Mouse (Mus musculus): ENCODE data around the gene Cdcp1. TPM values are rescaled to one million over a fixed set of nuclear protein-coding genes. Genes with fewer than 3 reads are reported as not detected.

Cdcp1 gene
- polyA plus RNA-seq, 1 experiment, result not detected

DNA sequence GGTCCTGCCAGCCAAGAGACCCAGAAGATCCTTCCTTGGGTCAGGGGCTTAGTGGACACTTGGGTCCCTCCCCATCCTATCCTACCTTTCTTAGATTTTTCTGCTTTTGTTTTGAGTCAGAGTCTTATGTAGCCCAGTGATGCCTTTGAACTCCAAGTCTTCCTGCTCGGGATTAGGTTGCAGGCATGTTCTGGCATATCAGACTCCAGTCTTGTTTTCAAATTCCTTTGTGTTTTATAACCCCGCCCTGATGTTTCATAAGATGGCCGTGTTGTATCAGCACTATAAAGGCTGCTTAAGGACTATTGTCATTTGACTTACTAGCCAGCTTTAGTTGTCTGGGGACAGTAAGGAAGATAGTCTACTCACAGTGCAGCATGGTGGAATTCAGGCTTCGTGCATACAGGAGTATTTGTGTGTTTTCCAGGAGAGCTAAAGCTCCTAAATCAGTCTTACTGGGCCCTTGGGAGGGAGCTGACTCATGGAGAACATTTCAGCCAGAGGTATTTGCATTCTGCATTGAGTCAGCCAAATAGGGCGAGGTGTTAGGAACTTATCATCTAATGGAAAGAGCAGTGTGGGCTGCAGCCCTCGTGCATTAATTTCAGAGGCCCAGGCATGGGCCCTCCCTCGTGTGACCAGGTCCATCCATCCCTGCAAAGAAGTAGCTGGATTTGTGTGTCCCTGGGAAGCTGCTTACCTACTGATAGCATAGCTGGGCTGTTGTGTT is 78.7 kb downstream of the Cdcp1 start:
- Histone ChIP-seq H3K79me2 (ENCODE audit: control insufficient read depth, insufficient read depth) (no peaks in the 10 kb centered on the region), H3K27me3 (ENCODE audit: control insufficient read depth, insufficient read depth, insufficient read length) (no peaks in the 10 kb centered on the region), H3K36me3 (ENCODE audit: control insufficient read depth, insufficient read depth) (peaks cover 58% of the 10 kb centered on the region), H3K4me3 (ENCODE audit: insufficient read depth, poor library complexity, severe bottlenecking) (no peak overlapping the region), H3ac (ENCODE audit: control insufficient read depth, insufficient read length, low read depth) (no peak overlapping the region), H3K79me3 (ENCODE audit: low read depth) (no peaks in the 10 kb centered on the region)
- TF ChIP-seq CEBPB (IDR thresholded peaks at IDR 0.05; ENCODE audit: low read depth) (no peak), MYOG (IDR thresholded peaks at IDR 0.05; ENCODE audit: control insufficient read depth, extremely low read depth, insufficient read length) (no peak), MYOD1 (IDR thresholded peaks at IDR 0.05; ENCODE audit: control insufficient read depth, insufficient read length, low read depth) (no peak), USF1 (IDR thresholded peaks at IDR 0.05; ENCODE audit: low read depth) (no peak), MAX (IDR thresholded peaks at IDR 0.05) (no peak), CTCF (IDR thresholded peaks at IDR 0.05; ENCODE audit: control insufficient read depth, insufficient read depth, insufficient read length) (no peak), FOSL1 (IDR thresholded peaks at IDR 0.05; ENCODE audit: insufficient read depth, low read length, poor library complexity, severe bottlenecking) (no peak)

DNA sequence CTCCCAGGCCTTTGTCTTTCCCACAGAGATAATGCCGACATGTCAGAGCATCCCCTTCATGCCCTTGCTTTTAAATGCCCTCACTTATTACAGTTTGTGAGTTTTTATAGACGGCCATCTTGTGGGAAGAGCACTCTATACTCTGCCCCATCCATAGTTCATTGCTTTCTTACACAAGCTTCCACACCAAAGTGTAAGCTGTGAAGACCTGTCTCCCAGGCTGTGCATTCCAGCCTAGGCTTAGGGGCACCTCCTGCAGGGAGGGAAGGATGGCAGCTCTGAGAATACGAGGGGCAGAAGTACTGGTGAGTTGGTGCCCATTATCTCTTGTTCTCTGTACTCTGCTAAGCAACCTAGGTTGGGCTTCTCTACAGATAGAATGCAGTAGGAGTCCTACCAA is 82.8 kb downstream of the Cdcp1 start:
- Histone ChIP-seq H3K36me3 (ENCODE audit: control insufficient read depth, insufficient read depth) (peaks cover 90% of the 10 kb centered on the region), H3ac (ENCODE audit: control insufficient read depth, insufficient read length, low read depth) (no peak overlapping the region), H3K79me2 (ENCODE audit: control insufficient read depth, insufficient read depth) (no peaks in the 10 kb centered on the region), H3K4me3 (ENCODE audit: insufficient read depth, poor library complexity, severe bottlenecking) (no peak overlapping the region), H3K79me3 (ENCODE audit: low read depth) (no peaks in the 10 kb centered on the region), H3K27me3 (ENCODE audit: control insufficient read depth, insufficient read depth, insufficient read length) (no peaks in the 10 kb centered on the region)
- TF ChIP-seq MYOD1 (IDR thresholded peaks at IDR 0.05; ENCODE audit: control insufficient read depth, insufficient read length, low read depth), result no peak
- no peak for TF ChIP-seq MYOG (IDR thresholded peaks at IDR 0.05; ENCODE audit: control insufficient read depth, extremely low read depth, insufficient read length)

DNA sequence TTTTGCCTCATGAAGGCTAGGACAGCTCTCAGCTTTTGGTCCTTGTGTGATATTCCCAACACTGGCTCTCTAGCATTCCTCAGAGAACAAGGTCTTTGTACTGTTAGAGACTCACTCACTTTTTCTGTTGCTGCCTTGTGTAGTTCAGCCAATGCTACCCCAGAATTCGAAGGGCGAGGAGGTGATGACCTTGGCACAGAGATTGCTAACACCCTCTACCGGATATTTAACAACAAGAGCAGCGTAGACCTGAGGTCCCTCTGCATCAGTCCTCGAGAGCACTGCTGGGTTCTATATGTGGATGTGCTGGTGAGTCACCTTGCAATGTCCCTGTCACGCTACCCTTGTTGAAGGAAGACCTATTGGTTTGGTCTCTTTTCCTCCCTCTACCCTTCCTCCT is 88.2 kb downstream of the Cdcp1 start:
- Histone ChIP-seq H3K36me3 (ENCODE audit: control insufficient read depth, insufficient read depth) (peaks cover 65% of the 10 kb centered on the region), H3ac (ENCODE audit: control insufficient read depth, insufficient read length, low read depth) (no peak overlapping the region), H3K4me3 (ENCODE audit: insufficient read depth, poor library complexity, severe bottlenecking) (no peak overlapping the region), H3K27me3 (ENCODE audit: control insufficient read depth, insufficient read depth, insufficient read length) (no peaks in the 10 kb centered on the region), H3K79me3 (ENCODE audit: low read depth) (peaks cover 5% of the 10 kb centered on the region), H3K79me2 (ENCODE audit: control insufficient read depth, insufficient read depth) (peaks cover 6% of the 10 kb centered on the region)
- TF ChIP-seq CTCF (IDR thresholded peaks at IDR 0.05; ENCODE audit: control insufficient read depth, insufficient read depth, insufficient read length) (no peak), CEBPB (IDR thresholded peaks at IDR 0.05; ENCODE audit: low read depth) (no peak), MAX (IDR thresholded peaks at IDR 0.05) (no peak), FOSL1 (IDR thresholded peaks at IDR 0.05; ENCODE audit: insufficient read depth, low read length, poor library complexity, severe bottlenecking) (no peak), USF1 (IDR thresholded peaks at IDR 0.05; ENCODE audit: low read depth) (no peak), MYOD1 (IDR thresholded peaks at IDR 0.05; ENCODE audit: control insufficient read depth, insufficient read length, low read depth) (no peak), MYOG (IDR thresholded peaks at IDR 0.05; ENCODE audit: control insufficient read depth, extremely low read depth, insufficient read length) (no peak)

DNA sequence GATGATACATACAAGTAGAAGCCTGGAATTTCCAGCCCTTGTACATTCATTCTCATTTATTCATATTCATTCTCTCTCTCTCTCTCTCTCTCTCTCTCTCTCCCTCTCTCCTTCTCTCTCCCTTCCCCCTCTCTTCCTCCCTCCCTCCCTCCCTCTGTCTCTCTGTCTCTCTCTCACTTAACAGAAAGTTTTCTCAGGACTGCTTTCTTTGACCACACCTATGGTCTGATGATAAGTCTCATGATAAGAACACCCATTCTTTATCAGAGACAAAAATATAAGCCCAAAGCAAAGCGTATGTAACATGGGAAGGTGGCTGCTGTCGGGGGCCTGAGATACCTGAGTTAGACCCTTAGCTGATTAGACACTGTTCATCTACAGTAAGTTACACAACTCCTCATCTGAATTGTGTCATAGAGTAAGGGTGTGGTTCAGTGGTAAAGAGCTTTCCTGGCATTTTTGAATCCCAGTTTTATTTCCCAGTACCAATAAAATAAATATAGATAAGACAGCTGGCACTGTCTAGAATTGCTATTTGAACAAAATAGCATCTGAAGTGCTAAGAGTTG is 91.3 kb downstream of the Cdcp1 start:
- TF ChIP-seq CEBPB (IDR thresholded peaks at IDR 0.05; ENCODE audit: low read depth) (peak; percentile 83), MYOG (IDR thresholded peaks at IDR 0.05; ENCODE audit: control insufficient read depth, extremely low read depth, insufficient read length) (no peak)
- Histone ChIP-seq H3K79me2 (ENCODE audit: control insufficient read depth, insufficient read depth) (peaks cover 6% of the 10 kb centered on the region), H3ac (ENCODE audit: control insufficient read depth, insufficient read length, low read depth) (no peak overlapping the region), H3K4me3 (ENCODE audit: insufficient read depth, poor library complexity, severe bottlenecking) (no peak overlapping the region), H3K27me3 (ENCODE audit: control insufficient read depth, insufficient read depth, insufficient read length) (no peaks in the 10 kb centered on the region), H3K79me3 (ENCODE audit: low read depth) (peaks cover 5% of the 10 kb centered on the region), H3K36me3 (ENCODE audit: control insufficient read depth, insufficient read depth) (peaks cover 52% of the 10 kb centered on the region)

DNA sequence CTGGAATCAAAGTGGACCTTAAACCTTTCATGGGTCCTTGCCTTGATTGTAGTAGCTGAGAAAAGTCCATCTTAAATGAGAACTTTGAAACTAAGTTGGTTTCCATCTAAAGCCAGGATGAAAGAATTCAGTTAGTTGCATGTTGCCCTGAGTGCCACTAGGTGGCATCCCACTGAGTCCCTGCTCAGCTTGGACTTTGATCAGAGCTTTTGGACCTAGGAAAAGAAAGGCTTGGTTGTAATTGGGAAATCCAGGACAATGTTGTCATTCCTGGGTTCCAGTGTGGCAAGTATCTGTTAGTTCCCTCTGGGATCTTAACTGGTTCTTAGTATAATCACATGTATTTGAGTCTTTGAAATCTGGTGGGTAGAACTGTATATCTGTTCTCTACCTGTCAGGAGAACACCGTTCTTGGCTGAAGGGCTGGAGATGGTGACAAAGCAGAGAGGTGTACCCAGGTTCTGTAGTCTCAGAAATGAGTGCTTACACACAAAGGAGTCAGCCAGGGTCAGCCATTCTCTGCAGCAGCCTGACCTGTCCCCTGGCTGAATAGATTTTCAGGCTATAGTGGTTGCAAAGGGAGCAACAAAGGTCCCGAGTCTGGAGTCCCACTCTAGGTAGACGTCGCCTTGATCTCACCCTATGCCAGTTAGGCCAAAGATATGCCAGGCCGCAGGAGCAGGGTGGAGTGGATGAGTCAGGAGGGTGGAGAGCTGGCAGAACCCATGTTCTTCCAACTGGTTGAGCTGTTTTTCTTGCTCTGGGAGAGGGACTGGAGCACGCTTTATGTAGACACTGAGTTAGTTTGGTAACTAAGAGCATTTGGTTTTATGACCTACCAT is 92.0 kb downstream of the Cdcp1 start:
- TF ChIP-seq CEBPB (IDR thresholded peaks at IDR 0.05; ENCODE audit: low read depth) (no peak), USF1 (IDR thresholded peaks at IDR 0.05; ENCODE audit: low read depth) (no peak), MAX (IDR thresholded peaks at IDR 0.05) (peak; percentile 31), MYOD1 (IDR thresholded peaks at IDR 0.05; ENCODE audit: control insufficient read depth, insufficient read length, low read depth) (no peak), CTCF (IDR thresholded peaks at IDR 0.05; ENCODE audit: control insufficient read depth, insufficient read depth, insufficient read length) (no peak), FOSL1 (IDR thresholded peaks at IDR 0.05; ENCODE audit: insufficient read depth, low read length, poor library complexity, severe bottlenecking) (no peak), MYOG (IDR thresholded peaks at IDR 0.05; ENCODE audit: control insufficient read depth, extremely low read depth, insufficient read length) (no peak)
- no peaks in the 10 kb centered on the region for H3K27me3 ChIP-seq (ENCODE audit: control insufficient read depth, insufficient read depth, insufficient read length)
- H3K36me3 ChIP-seq (ENCODE audit: control insufficient read depth, insufficient read depth), result peaks cover 49% of the 10 kb centered on the region
- H3K79me3 ChIP-seq (ENCODE audit: low read depth), result peaks cover 5% of the 10 kb centered on the region
- H3ac ChIP-seq (ENCODE audit: control insufficient read depth, insufficient read length, low read depth), result no peak overlapping the region
- no peak overlapping the region for H3K4me3 ChIP-seq (ENCODE audit: insufficient read depth, poor library complexity, severe bottlenecking)
- H3K79me2 ChIP-seq (ENCODE audit: control insufficient read depth, insufficient read depth), result peaks cover 6% of the 10 kb centered on the region

Data from C2C12 (cell line).